Mouse (Mus musculus) activated CD4-positive, CD25-positive, alpha-beta regulatory T cell, adult 4 months (primary cell): ENCODE measurements around the gene Nnmt. TPM values are rescaled to one million over a fixed set of nuclear protein-coding genes. Genes with fewer than 3 reads are reported as not detected.
A peak's percentile ranks its signal among the peaks of the same experiment; 100 is the strongest.

Experiments used
- ATAC-seq: one replicate; pipeline ENCODE4 v1.8.0; 2017
- polyA plus RNA-seq, 2 experiments: library from polyadenylated mRNA; unstranded; fragments of 100-300 nt; shearing (Covaris generic); gene quantifications; one replicate each; pipeline ENCODE4 v1.2.1; 2017

Nnmt gene
- polyA plus RNA-seq, 2 experiments from 2014 or later: not detected

DNA sequence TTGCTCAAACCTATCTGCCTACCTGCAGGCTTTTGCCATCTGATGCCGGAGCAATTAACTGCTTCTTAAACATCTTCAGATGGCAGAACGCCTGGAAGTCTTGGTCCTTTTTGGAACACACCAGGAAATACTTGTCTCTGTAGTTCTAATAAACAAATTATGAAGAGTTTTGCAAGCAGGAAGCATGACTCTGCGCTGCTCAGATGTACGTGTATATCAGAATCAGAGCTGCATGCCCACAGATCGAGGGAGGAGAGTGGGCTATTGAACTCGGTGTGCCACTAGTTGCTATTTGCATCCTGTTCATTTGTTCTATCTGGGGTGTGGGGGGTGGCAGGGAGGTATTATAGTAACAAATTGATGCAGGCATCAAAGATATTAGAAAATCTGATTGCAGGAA, 28.2 kb upstream of the Nnmt start:
- ATAC-seq: no peak

DNA sequence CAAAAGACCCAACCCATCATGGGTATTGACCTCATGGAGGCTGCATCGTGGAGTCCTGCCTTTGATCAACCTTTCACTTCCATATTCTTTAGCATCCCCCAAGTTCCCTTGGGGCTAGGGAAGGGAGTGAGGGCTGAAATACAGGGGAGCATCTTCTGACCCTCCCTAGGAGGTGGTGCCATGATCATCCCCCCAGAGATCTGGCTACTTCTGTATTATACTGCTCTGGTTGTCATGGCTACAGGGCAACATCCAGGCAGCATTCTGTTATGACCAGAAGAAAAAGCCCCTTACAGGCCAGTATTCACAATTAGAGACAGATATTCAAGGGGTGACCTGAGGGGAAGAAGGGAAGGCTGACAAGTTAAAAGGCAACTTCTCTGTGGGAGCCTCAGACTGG, 14.3 kb upstream of the Nnmt start:
- ATAC-seq: no peak

DNA sequence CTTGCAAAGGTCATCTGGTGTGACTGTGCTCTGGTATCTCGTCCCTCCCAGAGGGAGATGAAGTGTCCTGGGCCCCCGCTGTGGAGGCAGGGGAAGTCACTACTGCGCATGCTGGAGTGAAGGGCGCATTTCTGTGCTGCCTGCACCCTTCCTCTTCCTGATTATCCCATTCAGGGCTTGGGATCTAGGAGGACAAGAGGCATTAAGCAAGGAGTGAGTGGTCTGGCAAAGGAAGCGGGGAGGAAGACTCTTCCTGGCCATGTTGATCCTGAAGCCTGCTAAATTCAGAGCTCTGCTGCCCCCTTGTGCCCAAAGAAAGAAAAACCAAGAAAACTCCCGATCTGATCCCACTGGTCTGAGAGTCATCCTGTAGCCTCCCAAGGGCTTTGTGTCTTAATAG, 13.6 kb upstream of the Nnmt start:
- ATAC-seq: no peak

DNA sequence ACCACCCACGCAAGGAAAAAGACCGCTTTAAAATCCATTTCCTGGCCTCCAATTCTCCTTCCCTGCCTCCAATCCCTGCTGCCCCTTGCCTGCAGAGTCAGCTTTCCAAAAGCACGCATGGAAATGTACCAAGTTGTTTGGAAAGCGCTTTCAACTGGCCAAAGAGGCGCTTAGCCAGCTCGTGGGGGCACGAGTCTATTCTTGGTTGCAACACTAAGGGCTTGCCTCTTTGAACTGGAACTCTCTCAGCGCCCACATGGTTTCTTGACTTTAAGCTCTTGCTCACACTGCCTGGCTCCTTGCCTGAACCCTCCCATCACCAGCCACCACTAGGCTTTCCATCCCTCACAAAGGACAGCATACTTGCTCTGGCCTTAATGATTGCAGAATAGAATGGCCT, 13.2 kb upstream of the Nnmt start:
- no peak for ATAC-seq

DNA sequence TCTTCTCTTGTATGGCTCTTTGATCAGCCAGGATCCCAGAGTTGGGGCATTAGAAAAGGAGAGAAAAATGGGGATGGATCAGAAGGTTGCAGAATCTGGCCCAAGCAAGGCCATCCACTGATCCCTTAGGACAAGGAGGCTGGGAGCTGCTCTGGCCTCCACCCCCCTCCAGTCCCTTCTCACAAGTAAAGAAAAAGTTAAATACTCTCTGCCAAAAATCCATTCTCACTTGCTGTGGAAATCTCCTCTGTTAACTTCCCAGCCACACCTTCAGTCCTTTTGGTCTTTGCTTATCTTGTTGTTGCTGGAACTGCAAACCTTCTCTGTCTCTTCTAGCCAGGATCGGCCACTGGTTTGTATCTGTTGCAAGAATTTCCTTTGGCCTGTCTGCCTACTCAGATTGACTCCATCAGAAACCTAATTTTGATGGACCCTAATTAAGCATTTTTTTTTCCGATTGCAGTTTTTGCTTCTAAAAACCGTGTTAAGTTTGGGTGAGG, 12.6 kb upstream of the Nnmt start:
- no peak for ATAC-seq

DNA sequence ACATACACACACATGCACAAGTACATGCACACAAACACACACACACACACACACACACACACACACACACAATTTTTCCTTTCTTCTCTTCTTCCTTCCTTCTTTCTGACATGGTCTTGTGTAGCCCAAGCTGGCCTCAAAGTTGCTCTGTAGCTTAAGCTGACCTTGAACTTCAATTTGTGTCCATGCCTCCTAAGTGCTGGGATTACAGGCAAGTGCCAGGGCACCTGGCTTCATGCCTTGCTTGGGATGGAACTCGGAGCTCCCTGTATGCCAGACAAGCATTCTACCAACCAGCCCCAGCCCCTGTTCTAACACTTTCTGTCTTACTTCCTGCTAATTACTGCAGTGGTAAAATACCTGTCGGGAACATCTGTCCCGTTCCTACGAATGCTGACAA, 8.3 kb upstream of the Nnmt start:
- ATAC-seq: no peak

DNA sequence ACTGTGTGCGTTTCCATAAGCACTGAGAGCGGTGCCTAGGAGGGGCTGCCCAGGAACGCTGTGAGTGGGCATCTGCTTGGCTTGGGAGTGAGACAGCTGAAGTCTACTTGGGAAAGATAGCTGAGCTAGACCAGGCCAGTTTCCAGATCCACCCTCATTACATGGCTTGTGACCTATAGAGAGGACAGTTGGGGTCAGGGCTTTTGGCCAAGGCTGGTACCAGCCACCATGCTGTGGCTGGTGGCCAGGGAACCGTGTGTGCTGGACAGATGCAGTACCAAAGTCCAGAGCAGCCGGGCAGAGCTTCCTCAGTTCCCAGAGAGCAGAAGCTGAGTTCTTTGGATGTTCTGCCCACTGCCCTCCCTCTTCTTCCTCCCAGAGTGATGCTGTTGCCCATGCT, 7.6 kb upstream of the Nnmt start:
- ATAC-seq: no peak

DNA sequence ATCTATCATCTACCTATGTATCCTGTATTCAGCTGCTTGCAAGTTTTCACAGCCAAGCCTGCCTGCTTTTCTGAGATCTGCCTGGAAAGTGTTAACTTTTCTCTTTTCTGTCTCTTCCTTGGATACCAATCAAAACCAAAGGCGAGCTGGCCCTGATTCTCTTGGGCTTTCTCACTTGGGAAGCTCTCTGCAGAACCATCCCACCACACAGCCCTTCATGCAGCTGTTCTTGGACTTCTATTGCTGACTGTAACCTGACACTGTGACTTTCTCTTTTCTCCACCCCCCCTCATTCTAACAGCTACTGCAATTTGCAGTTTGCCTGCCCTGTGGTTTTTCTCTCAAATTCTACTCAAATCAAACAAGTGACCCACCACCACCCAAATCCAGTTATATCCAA, 6.1 kb upstream of the Nnmt start:
- ATAC-seq: no peak

DNA sequence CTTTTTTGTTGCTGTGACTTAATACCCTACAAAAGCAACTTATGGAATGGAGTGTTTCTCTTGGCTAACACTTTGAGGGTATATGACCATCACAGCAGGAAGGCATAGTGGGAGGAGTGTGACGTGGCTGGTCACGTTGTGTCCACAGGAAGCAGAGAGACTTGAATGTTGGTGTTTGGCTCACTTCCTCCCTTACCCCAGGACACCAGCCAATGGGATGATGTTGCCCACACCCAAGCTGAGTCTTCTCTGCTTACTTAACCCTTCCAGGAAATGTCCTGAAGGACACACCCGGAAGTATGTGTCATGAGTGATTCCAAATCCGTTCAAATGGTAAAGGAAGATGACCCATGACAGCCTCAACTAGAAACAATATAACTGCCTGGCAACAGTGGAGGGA, 4.8 kb upstream of the Nnmt start:
- no peak for ATAC-seq

DNA sequence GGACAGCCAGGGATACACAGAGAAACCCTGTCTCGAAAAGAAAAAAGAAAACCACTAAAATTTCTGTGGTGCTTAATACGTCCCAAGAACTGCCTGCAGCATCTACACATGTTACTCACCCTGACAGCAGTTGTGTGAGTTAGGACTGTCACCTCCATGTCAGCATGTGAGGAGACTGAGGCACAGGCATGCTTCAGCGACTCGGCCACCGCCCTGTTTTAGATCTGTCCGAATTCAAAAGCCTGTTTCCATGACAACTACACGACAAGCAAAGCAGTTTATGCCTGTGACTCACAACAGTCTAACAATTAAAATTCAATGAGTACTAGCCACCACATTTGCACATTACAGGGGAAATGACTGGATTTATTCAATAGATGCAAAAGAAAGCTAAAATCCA, 2.5 kb upstream of the Nnmt start:
- no peak for ATAC-seq

DNA sequence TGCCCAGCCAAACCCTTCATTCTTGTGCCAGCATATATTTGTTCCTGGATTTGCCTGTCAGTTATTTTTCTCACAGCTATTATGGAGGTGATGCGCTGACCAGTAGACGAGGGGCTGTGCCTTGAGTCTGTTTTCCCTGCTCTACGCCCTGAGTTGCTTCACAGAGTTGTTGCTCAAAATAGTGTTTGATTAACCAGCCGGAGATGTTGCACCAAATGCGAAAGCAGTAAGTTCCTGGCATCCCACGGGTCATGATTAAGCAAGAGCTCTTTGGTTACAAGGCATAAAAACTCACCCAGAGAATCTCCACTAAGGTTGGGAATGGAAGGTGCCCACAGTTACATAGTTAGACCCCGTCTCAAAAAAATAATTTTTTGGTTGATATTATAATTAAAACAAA, 1.2 kb upstream of the Nnmt start:
- no peak for ATAC-seq

DNA sequence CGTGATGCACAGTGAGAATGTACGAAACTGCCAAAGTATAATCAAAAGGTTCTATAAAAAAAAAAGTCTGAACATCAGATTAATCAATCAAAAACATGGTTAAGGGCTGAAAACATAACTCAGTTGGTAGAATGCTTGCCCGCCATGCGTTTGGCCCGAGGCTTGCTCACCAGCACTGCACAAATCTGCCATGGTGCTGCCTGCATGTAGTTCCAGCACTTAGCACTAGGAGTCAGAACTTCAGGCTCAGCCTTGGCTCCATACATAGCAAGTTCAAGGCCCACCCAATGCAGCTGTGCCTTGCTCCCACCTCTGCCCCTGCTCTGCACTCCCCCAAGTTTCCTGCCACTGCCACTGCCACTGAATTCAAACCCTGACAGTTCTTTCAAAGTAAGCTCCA, 744 bp upstream of the Nnmt start:
- no peak for ATAC-seq

DNA sequence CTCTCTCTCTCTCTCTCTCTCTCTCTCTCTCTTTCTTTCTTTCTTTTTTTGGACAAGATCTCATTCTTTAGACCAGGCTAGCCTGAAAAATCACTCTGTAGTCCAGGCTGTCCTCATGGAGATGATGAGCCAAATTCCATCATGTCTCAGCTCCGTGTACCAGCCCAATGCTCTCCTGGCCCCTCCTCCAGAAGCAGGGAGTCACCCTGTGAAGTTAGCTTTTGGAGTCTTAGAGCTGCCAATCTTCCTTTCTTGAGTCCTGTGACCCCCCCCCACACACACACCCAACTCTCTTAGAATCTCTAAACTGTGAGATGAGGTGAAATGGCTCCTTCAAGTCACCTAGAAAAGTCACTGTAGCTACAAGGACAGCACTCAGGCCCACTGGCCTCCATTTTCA, 727 bp downstream of the Nnmt start:
- no peak for ATAC-seq

DNA sequence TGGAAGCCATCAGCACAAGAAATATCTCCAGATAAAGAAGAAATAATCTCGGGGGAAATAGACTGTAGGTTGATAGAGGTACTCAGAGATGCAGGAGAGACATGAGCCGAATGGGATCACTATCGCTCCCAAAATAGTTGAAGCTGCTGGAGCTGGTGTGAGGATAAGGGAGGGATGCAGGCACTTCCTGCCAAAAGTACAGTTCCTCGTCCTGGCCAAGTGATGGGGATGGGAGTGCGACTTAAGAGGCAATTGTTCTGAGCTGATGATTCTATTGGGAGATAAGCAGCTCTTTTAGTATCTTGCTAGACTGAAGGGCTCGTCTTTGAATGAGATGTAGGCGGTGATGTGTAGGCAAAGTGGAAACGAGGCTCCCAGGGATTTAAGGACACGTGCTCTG, 4.1 kb downstream of the Nnmt start:
- no peak for ATAC-seq

DNA sequence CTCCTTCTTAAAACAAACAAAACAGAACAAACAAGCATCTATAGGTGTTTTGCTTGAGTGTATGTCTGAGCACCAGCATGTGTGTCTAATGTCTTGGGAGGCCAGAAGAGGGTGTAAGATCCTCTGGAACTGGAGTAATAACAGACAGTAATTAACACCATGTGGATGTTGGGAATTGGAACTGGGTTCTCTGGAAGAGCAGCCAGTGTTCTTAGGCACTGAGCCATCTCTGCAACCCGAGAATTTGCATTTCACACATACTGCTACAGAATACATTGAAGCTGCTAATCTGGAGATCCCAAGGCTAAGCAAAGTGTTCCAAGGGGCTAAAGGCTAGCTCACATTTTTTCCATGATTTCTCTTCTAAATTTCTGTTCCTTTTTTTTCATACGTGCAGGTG, 4.9 kb downstream of the Nnmt start:
- ATAC-seq: no peak

DNA sequence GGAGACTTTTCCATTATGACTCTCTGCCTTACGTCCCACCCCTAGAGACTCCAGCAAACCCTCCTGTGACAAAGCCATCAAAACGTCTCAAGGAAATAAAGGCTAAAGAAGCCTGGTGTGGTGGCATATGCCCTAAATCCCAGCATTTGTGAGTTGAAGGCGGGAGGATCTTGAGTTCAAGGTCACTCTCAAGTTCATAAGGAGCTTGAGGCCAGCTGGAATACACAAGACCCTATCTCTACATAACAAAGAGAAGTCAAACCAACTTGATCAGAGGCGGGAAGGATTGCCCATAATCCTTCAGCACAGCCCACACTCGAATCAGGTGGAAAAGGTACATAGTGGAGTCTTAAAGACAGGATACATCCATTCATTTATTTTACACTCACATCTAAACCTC, 7.5 kb downstream of the Nnmt start:
- ATAC-seq: no peak

DNA sequence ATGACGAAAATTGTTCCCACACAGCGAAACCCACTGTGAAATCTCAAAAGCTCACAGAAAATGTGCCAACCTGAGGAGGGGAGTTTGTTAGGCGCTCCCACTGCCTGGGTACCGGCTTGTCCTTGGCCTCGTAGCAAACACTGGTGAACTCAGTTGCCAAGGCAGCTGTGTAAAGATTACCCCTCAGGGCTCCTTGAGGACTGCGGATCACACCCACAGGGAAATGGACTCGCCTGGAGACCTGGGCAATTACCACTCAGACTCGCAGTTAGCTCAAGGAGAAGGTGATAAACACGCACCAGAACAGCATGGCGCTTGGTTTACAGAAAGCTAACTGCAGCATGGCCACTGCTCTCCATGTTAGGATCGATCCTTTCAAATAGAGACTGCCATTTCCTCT, 8.0 kb downstream of the Nnmt start:
- no peak for ATAC-seq

DNA sequence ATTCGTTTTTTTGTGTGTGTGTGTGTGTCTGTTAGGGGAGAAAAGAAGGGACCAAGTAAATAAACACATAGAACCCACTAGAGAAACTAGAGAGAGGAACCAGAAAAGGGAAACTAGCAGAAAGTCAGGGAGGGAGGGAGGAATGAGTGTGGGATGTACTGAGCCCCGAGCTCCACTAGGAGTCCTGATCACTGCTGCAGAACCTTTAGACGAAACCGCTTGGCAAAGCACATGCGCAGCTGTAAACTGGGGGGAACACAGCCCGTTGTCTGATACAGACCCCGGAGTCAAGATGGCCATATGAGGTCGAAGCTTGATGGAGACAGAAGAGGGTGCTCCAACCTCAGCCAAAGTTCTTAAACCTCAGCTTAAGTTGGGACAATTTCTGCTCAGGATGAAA, 11.0 kb downstream of the Nnmt start:
- ATAC-seq: no peak

DNA sequence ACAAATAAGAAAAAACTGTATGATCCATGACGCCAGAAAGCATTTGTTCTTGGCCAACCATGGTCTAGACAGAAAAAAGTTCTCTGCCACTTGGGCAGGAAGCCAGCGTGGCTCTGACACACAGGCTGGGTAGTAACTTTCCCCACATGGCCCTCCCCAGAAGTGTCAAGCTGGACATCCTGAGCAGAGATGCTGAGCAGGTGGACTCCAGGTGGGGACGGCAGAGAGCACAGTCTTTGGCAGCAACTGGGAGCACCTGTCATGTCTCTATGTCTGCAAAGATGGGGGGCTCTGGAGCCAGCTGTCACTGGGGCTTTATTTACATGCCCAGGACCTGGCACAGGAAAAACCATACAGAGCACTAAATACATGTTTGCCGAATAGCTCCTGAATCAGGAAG, 14.3 kb downstream of the Nnmt start:
- no peak for ATAC-seq

DNA sequence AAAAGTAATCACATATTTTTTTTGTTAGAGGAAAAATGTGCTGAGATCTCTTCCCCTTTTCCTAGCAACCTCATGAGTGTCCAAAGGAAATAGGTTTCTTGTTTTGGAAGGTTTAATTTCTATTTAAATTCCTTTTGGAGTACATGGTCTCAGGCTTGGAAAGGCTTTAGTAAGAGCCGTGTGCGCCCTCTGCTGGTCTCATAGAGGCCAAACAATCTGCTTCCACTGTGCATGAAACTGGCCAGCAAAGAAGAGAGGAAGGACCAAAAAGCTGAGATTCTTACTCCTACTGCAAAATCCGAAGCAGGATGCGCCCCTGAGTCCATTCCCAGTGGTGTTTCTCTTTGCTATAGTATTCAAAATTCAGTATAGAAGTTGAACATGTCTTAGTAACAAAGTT, 18.6 kb downstream of the Nnmt start:
- ATAC-seq: peak; percentile 52

DNA sequence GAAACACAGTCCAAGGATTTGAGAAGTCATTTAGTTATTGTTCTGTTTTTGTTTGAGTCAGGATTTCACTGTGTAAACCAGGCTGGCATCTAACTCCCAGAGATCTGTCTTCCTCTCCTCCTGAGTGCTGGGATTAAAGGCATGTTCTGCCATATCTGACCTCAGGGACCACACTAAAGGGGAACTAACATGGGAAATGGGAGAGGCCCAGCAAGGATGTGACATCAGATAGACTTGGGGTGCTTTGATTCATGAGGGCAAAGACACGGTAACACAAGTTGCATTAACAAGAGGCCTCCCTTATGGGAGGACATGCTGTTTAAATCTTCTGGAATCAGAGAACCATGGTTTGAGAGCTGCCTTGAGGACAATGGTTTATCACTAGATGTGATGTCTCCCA, 24.1 kb downstream of the Nnmt start:
- ATAC-seq: no peak

DNA sequence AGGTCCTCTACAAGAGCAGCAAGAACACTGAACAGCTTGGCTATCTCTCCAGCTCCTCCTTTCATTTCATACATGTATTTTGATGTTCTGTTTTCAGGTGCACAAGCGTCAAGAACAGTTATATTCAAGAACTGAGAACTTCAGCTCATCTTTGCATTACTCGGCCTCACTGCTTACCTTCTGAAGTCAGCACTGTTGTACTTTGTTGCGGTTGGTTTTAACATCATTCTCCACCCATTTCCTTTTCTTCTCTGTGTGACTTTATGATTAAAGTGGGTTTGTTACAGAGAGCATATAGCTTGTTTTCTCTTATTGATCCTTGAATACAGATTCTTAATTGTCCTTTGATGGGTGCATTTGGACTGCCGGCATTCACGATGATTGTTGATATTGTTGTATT, 42.6 kb downstream of the Nnmt start:
- ATAC-seq: peak; percentile 56

DNA sequence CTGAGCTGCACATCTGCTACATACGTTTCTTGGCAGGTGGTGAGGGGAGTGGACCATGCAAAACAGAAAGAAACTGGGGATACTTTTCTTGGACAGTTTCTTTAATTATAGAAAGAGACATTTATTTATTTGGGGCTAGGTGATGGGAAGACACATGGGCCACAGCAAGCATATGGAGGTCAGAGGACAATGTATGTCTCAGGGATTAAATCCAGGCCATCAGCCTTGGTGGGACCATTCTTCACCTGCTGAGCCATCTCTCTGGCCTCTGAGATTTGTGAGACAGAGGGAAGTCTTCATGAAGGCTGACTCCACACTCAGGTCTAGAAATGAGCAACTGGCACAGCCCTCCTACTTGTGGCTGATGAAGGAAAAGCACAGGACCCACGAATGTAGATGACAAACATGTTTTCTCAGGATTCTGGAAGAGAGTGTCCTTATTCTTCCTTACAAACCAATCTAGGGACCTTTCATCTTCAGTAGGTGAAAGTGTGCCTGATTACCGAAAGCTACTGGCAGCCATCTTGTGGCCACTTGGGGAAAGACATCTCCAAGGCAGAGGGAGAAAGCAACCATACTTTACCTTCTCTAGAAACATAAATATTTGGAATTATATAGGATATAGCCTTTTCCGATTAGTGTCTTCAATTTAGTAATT, 45.3 kb downstream of the Nnmt start:
- peak; percentile 57 for ATAC-seq

DNA sequence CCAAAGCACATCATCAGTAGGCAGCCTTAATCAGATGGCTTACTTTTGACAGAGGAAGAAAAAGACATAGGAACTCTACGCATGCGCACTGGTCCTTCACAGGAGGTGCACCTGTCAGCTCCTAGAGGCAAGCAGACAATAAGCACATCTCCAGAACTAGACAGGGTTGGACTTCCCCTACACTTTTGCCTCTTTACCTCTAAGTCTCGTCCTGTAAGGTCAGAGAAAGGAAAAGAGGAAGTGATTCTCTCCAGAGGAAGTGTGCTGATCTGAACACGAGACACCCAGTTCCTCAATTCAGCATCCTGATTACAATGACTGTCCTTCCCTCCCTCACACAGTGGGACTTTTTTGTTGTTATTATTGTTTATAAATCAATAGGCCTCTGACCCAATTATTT, 46.3 kb downstream of the Nnmt start:
- peak; percentile 29 for ATAC-seq

DNA sequence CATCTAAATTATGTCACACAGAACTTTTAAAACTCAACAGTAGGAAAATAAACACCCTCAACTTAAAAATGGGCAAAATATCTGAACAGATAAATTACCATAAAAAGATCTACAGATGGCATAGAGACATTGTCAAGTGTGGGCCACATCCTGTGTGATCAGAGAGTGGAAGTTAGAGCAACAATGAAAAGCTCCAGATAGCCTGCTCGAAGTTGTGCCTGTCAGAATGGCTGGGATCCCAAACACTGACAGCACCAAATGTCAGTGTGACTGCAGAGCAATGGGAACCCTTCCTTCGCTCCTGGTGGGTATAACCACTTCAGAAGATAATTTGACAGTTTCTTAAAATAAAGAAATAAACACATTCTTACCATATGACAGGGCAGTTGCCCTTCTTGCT, 55.9 kb downstream of the Nnmt start:
- peak; percentile 63 for ATAC-seq

DNA sequence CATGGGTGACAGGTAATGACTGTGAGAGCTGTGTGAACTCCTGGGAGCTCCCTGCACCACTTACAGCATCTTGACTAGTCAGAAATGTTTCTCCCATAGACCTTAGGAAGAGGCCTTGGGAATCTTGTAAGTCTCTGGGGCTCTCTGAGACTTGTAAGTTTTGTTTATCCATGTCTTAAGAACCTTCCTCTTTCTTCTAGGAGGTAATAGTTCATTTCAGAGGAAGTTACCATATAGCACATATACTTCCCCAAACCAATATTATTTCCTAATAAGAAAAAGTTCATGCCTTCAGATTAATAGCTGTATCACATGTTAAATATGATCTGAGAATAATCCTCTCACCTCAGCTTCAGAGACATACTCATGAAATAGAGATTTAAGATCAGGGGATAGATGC, 57.7 kb downstream of the Nnmt start:
- no peak for ATAC-seq
